Mouse (Mus musculus): ENCODE data around the gene Mfn2.

DNA sequence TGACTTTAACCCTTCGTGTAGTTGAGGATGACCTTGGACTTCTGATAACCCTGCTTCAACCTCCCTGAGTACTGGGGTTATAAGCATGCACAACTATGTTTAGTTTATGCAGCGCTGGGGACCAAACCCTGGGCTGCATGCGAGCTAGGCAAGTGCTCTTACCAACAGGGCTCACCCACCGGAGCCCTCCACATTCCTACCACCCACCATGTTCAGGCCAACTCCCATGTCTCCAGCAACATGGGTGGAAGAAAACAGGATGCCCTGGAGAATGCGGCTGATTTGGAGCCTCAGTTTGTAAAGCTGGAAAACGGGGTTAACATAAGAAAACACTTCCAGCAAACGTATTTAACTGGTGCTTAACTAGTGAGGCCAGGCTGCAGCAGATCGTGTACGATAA is 31.4 kb upstream of the Mfn2 start:
- no peak for TF ChIP-seq CTCF (IDR thresholded peaks at IDR 0.05; ENCODE audit: low read depth, low read length)
- no peak for TF ChIP-seq POLR2A (IDR thresholded peaks at IDR 0.05; ENCODE audit: borderline replicate concordance, low read depth, low read length)
